In genomic region chr14:84750195-84750867, GRCm38 (mm10) we compare ENCODE assay signal across 23 mouse cellular contexts.
DNase-seq lines count a peak whose midpoint lies in the region; ATAC-seq and TF ChIP-seq lines count a peak whose summit lies in the region.
"Had no signal": no experiment of that assay in that cellular context is flagged by ENCODE, and none has a peak within 500 bp of the region (broad histone marks: within the 10 kb centered on the region; RNA-seq: fewer than 3 reads in every experiment).

No protein-coding gene starts in this region.

- H3K36me3 ChIP-seq in forebrain, embryonic 16.5 days (ENCODE audit: control insufficient read depth, insufficient read depth): no peaks in the 10 kb centered on the region
- H3K36me3 ChIP-seq in liver, postnatal 0 days (replicated peaks; ENCODE audit: insufficient read depth, low read length): no peaks in the 10 kb centered on the region
- H3K36me3 ChIP-seq: embryonic facial prominence, embryonic 15.5 days; heart, embryonic 10.5 days; hindbrain, embryonic 13.5 days; intestine, embryonic 15.5 days; limb, embryonic 15.5 days; liver, embryonic 15.5 days; midbrain, embryonic 12.5 days; neural tube, embryonic 12.5 days had no signal

- H3K9me3 ChIP-seq in forebrain, embryonic 16.5 days (ENCODE audit: control insufficient read depth, low read length): no peaks in the 10 kb centered on the region
- no peaks in the 10 kb centered on the region for H3K9me3 ChIP-seq in liver, postnatal 0 days (ENCODE audit: low read length)
- H3K9me3 ChIP-seq: embryonic facial prominence, embryonic 15.5 days; heart, embryonic 10.5 days; hindbrain, embryonic 13.5 days; intestine, embryonic 15.5 days; limb, embryonic 15.5 days; liver, embryonic 15.5 days; midbrain, embryonic 12.5 days; neural tube, embryonic 12.5 days had no signal

- no peak for TF ChIP-seq CTCF in liver, postnatal 0 days (IDR thresholded peaks at IDR 0.05; ENCODE audit: low read depth)

- no peaks in the 10 kb centered on the region for H3K4me1 ChIP-seq in forebrain, embryonic 16.5 days (replicated peaks; ENCODE audit: control insufficient read depth, insufficient read depth, low read length)
- H3K4me1 ChIP-seq in liver, postnatal 0 days (ENCODE audit: insufficient read depth): no peaks in the 10 kb centered on the region
- H3K4me1 ChIP-seq: embryonic facial prominence, embryonic 15.5 days; heart, embryonic 10.5 days; hindbrain, embryonic 13.5 days; intestine, embryonic 15.5 days; limb, embryonic 15.5 days; liver, embryonic 15.5 days; midbrain, embryonic 12.5 days; neural tube, embryonic 12.5 days had no signal

- no peak overlapping the region for H3K4me3 ChIP-seq in forebrain, embryonic 16.5 days (replicated peaks; ENCODE audit: low read length)
- no peak overlapping the region for H3K4me3 ChIP-seq in liver, postnatal 0 days (ENCODE audit: low read depth, low read length)
- H3K4me3 ChIP-seq: embryonic facial prominence, embryonic 15.5 days; heart, embryonic 10.5 days; hindbrain, embryonic 13.5 days; intestine, embryonic 15.5 days; limb, embryonic 15.5 days; liver, embryonic 15.5 days; midbrain, embryonic 12.5 days; neural tube, embryonic 12.5 days had no signal

- peak; percentile 89 for ATAC-seq in forebrain, embryonic 16.5 days
- ATAC-seq in liver, postnatal 0 days: no peak
- ATAC-seq: CD4-positive, CD25-positive, alpha-beta regulatory T cell, adult 4 months; intestine, embryonic 15.5 days; lung, postnatal 0 days had no signal

- H3K27ac ChIP-seq in forebrain, embryonic 16.5 days (ENCODE audit: low read length): no peak overlapping the region
- no peak overlapping the region for H3K27ac ChIP-seq in liver, postnatal 0 days (ENCODE audit: low read depth)
- H3K27ac ChIP-seq: embryonic facial prominence, embryonic 15.5 days; heart, embryonic 10.5 days; hindbrain, embryonic 13.5 days; intestine, embryonic 15.5 days; limb, embryonic 15.5 days; liver, embryonic 15.5 days; midbrain, embryonic 12.5 days; neural tube, embryonic 12.5 days had no signal

- H3K27me3 ChIP-seq in forebrain, embryonic 16.5 days (replicated peaks; ENCODE audit: control insufficient read depth, insufficient read depth, low read length): no peaks in the 10 kb centered on the region
- no peaks in the 10 kb centered on the region for H3K27me3 ChIP-seq in liver, postnatal 0 days (ENCODE audit: insufficient read depth, low read length)
- H3K27me3 ChIP-seq: embryonic facial prominence, embryonic 15.5 days; hindbrain, embryonic 13.5 days; intestine, embryonic 15.5 days; limb, embryonic 15.5 days; liver, embryonic 15.5 days; midbrain, embryonic 12.5 days; neural tube, embryonic 12.5 days had no signal

- no peak for TF ChIP-seq EP300 in liver, postnatal 0 days (IDR thresholded peaks at IDR 0.05; ENCODE audit: low read depth)

- peak; percentile 14 for DNase-seq in cerebellum, adult 11-12 months
- no peak for DNase-seq in cerebellum, adult 11 months
- DNase-seq in layer of hippocampus, adult 11-12 months (ENCODE audit: low spot score): peak; percentile 6
- DNase-seq in layer of hippocampus, postnatal 10 days (ENCODE audit: low spot score in 2 of 2): no peak
- peak; percentile 3 to 11 for DNase-seq in cerebellum, adult 18-20 months
- DNase-seq in adrenal gland, postnatal 10 days: no peak
- DNase-seq in liver, postnatal 0 days: no peak
- DNase-seq: adrenal gland, postnatal 25 days; gastrocnemius, postnatal 36 days; kidney, adult 9 months; kidney, postnatal 36 days; thymus, postnatal 4 days had no signal

- H3K9ac ChIP-seq in forebrain, embryonic 16.5 days (replicated peaks; ENCODE audit: low read depth, low read length): no peak overlapping the region
- no peak overlapping the region for H3K9ac ChIP-seq in liver, postnatal 0 days (replicated peaks)
- H3K9ac ChIP-seq: embryonic facial prominence, embryonic 15.5 days; hindbrain, embryonic 13.5 days; intestine, embryonic 15.5 days; limb, embryonic 15.5 days; liver, embryonic 15.5 days; midbrain, embryonic 12.5 days; neural tube, embryonic 12.5 days had no signal

- H3K4me2 ChIP-seq in forebrain, embryonic 16.5 days (ENCODE audit: low read length): no peak overlapping the region
- no peak overlapping the region for H3K4me2 ChIP-seq in liver, postnatal 0 days (ENCODE audit: low read depth, low read length)
- H3K4me2 ChIP-seq: embryonic facial prominence, embryonic 15.5 days; hindbrain, embryonic 13.5 days; intestine, embryonic 15.5 days; limb, embryonic 15.5 days; liver, embryonic 15.5 days; midbrain, embryonic 12.5 days; neural tube, embryonic 12.5 days had no signal

- 78% methylated on average over 5 of the region's 9 CpGs for WGBS in forebrain, embryonic 16.5 days
- 95% methylated on average over 8 of the region's 9 CpGs for WGBS in liver, postnatal 0 days (ENCODE audit: insufficient replicate concordance)

Comparison
In these comparisons a context has a peak if more than half of its experiments do, and no peak if none do; other contexts are left out.
1. DNase-seq: peak in cerebellum, adult 11-12 months (single experiment), layer of hippocampus, adult 11-12 months (single experiment) and cerebellum, adult 18-20 months (2 of 2); none in cerebellum, adult 11 months (single experiment), layer of hippocampus, postnatal 10 days (0 of 2), adrenal gland, postnatal 10 days (single experiment) and liver, postnatal 0 days (single experiment).